Mouse (Mus musculus) heart, embryonic 16.5 days (tissue): ENCODE measurements around the gene Galnt2. TPM values are rescaled to one million over a fixed set of nuclear protein-coding genes. Genes with fewer than 3 reads are reported as not detected.

Experiments
- ATAC-seq: fragments of 200-750 bp; cut with Nextera tagmentation; replicated peaks from 2 replicates; pipeline ENCODE4 v1.8.0; 2017; ENCODE audit warnings: moderate number of reproducible peaks; ENCODE audit not compliant: insufficient read depth, low FRiP score; ENCODE audit errors: extremely low read depth
- H3K27ac ChIP-seq: fragments of 300-500 bp; sonication (generic); 2 replicates; pipeline ENCODE4 v1.5.1; 2014; ENCODE audit warnings: mild to moderate bottlenecking, low read length, control low read depth, moderate library complexity
- H3K27me3 ChIP-seq: fragments of 300-500 bp; sonication (generic); 2 replicates; pipeline ENCODE4 v1.6.1; 2014; ENCODE audit warnings: low read length, mixed read lengths; ENCODE audit not compliant: control insufficient read depth, insufficient read depth
- H3K36me3 ChIP-seq: fragments of 300-500 bp; sonication (generic); 2 replicates; pipeline ENCODE4 v1.6.1; 2014; ENCODE audit not compliant: control insufficient read depth, insufficient read depth
- H3K4me1 ChIP-seq: fragments of 300-500 bp; sonication (generic); 2 replicates; pipeline ENCODE4 v1.6.1; 2014; ENCODE audit warnings: low read length, mixed read lengths; ENCODE audit not compliant: control insufficient read depth, insufficient read depth
- H3K4me2 ChIP-seq: fragments of 300-500 bp; sonication (generic); 2 replicates; pipeline ENCODE4 v1.6.1; 2014; ENCODE audit warnings: low read depth, mild to moderate bottlenecking, control low read depth, low read length
- H3K4me3 ChIP-seq: fragments of 300-500 bp; sonication (generic); 2 replicates; pipeline ENCODE4 v1.5.1; 2014; ENCODE audit warnings: mild to moderate bottlenecking, control low read depth, low read length
- H3K9ac ChIP-seq: fragments of 300-500 bp; sonication (generic); 2 replicates; pipeline ENCODE4 v1.6.1; 2014; ENCODE audit warnings: low read length, control low read depth
- H3K9me3 ChIP-seq: fragments of 300-500 bp; sonication (generic); replicated peaks from 2 replicates; pipeline ENCODE4 v1.6.1; 2016; ENCODE audit warnings: low read length; ENCODE audit not compliant: control insufficient read depth
- WGBS: fragments of 180-500 bp; shearing (Covaris S2); extraction: QIAGEN DNeasy Blood & Tissue Kit; methylation state at CpG from one replicate; pipeline ENCODE4 v1.1.7; 2014; 5-methylcytosine and 5-hydroxymethylcytosine counted together
- polyA plus RNA-seq: library from polyadenylated mRNA; unstranded; fragments of >200 nt; fragmentation: Nextera tagmentation; extraction: Ambion mirVana; gene quantifications from 2 replicates; pipeline ENCODE4 v1.2.1, GENCODE M21; 2015

Gene Galnt2
- polyA plus RNA-seq, 1 experiment from 2014 or later = 35.6 TPM

GRCm38 (mm10) chr8:124216951-124217350 is 14.2 kb upstream of the Galnt2 start:
- ATAC-seq = no peak

GRCm38 (mm10) chr8:124229883-124230282 is 1.3 kb upstream of the Galnt2 start:
- no peak for ATAC-seq
- H3K4me1 ChIP-seq = peaks cover 29% of the 10 kb centered on the region
- no peaks in the 10 kb centered on the region for H3K9me3 ChIP-seq
- no peaks in the 10 kb centered on the region for H3K36me3 ChIP-seq
- H3K4me2 ChIP-seq = peak overlapping the region; percentile 81; the same call in 1 of the 2 replicates
- 51% methylated on average over 2 of the region's 2 CpGs for WGBS
- H3K9ac ChIP-seq = peak overlapping the region; percentile 66; the same call in 1 of the 2 replicates
- no peak overlapping the region for H3K4me3 ChIP-seq
- H3K27me3 ChIP-seq = no peaks in the 10 kb centered on the region
- H3K27ac ChIP-seq = peak overlapping the region; percentile 90

More at GRCm38 (mm10) chr8:124216951-124217350, 14.2 kb upstream of the Galnt2 start:
- Histone ChIP-seq H3K27ac (no peak overlapping the region), H3K27me3 (no peaks in the 10 kb centered on the region), H3K36me3 (no peaks in the 10 kb centered on the region), H3K4me2 (no peak overlapping the region), H3K4me3 (no peak overlapping the region), H3K9ac (no peak overlapping the region), H3K4me1 (peaks cover 12% of the 10 kb centered on the region), H3K9me3 (no peaks in the 10 kb centered on the region)

GRCm38 (mm10) chr8:124230496-124231175 is 555 bp upstream of the Galnt2 start:
- WGBS = 31% methylated on average over 8 of the region's 8 CpGs
- H3K4me1 ChIP-seq = peaks cover 32% of the 10 kb centered on the region
- H3K9me3 ChIP-seq = no peaks in the 10 kb centered on the region
- ATAC-seq = 0 out of 2 replicates have a peak, but pooled peaks have one; percentile 19
- H3K27me3 ChIP-seq = no peaks in the 10 kb centered on the region
- peak overlapping the region; percentile 66 for H3K9ac ChIP-seq
- peak overlapping the region; percentile 81 for H3K4me2 ChIP-seq
- H3K4me3 ChIP-seq = peak overlapping the region; percentile 92
- no peaks in the 10 kb centered on the region for H3K36me3 ChIP-seq
- peak overlapping the region; percentile 90 for H3K27ac ChIP-seq

- under 1% methylated on average over 78 of the region's 83 CpGs for WGBS
- H3K4me1 ChIP-seq = peaks cover 32% of the 10 kb centered on the region
- peak; percentile 72 for ATAC-seq
Observed at GRCm38 (mm10) chr8:124231485-124232279, 491 bp downstream of the Galnt2 start.

GRCm38 (mm10) chr8:124232280-124232600 is 1.0 kb downstream of the Galnt2 start:
- H3K4me1 ChIP-seq = peaks cover 32% of the 10 kb centered on the region
- 5% methylated on average over 18 of the region's 18 CpGs for WGBS

More at GRCm38 (mm10) chr8:124231485-124232279, 491 bp downstream of the Galnt2 start:
- Histone ChIP-seq H3K36me3 (no peaks in the 10 kb centered on the region), H3K27ac (peak overlapping the region; percentile 80), H3K9me3 (no peaks in the 10 kb centered on the region), H3K4me3 (peak overlapping the region; percentile 92), H3K27me3 (no peaks in the 10 kb centered on the region), H3K4me2 (peak overlapping the region; percentile 81), H3K9ac (peak overlapping the region; percentile 93)

GRCm38 (mm10) chr8:124234496-124234895 is 3.3 kb downstream of the Galnt2 start:
- 72% methylated on average over 2 of the region's 2 CpGs for WGBS
- Histone ChIP-seq H3K4me2 (no peak overlapping the region; the same call in 1 of the 2 replicates), H3K4me3 (no peak overlapping the region), H3K9ac (no peak overlapping the region), H3K27me3 (no peaks in the 10 kb centered on the region), H3K4me1 (peaks cover 46% of the 10 kb centered on the region), H3K36me3 (no peaks in the 10 kb centered on the region), H3K9me3 (no peaks in the 10 kb centered on the region), H3K27ac (no peak overlapping the region; the same call in 1 of the 2 replicates)
- ATAC-seq = no peak

More at GRCm38 (mm10) chr8:124232280-124232600, 1.0 kb downstream of the Galnt2 start:
- Histone ChIP-seq H3K9ac (peak overlapping the region; percentile 93), H3K4me2 (peak overlapping the region; percentile 81), H3K27ac (no peak overlapping the region), H3K36me3 (no peaks in the 10 kb centered on the region), H3K4me3 (peak overlapping the region; percentile 92), H3K9me3 (no peaks in the 10 kb centered on the region), H3K27me3 (no peaks in the 10 kb centered on the region)
- no peak for ATAC-seq

GRCm38 (mm10) chr8:124235536-124235935 is 4.3 kb downstream of the Galnt2 start:
- Histone ChIP-seq H3K4me1 (peaks cover 49% of the 10 kb centered on the region), H3K9me3 (no peaks in the 10 kb centered on the region), H3K4me3 (no peak overlapping the region), H3K9ac (no peak overlapping the region), H3K4me2 (no peak overlapping the region), H3K36me3 (no peaks in the 10 kb centered on the region), H3K27ac (no peak overlapping the region), H3K27me3 (no peaks in the 10 kb centered on the region)
- WGBS = 83% methylated on average over 4 of the region's 4 CpGs
- no peak for ATAC-seq

- H3K27ac ChIP-seq = no peak overlapping the region
- WGBS = 72% methylated on average over 6 of the region's 6 CpGs
- peaks cover 8% of the 10 kb centered on the region for H3K9me3 ChIP-seq
- no peak overlapping the region for H3K4me2 ChIP-seq
- no peaks in the 10 kb centered on the region for H3K27me3 ChIP-seq
- no peak for ATAC-seq
- H3K9ac ChIP-seq = no peak overlapping the region
- no peak overlapping the region for H3K4me3 ChIP-seq
- peaks cover 9% of the 10 kb centered on the region for H3K36me3 ChIP-seq
- peaks cover 38% of the 10 kb centered on the region for H3K4me1 ChIP-seq
Observed at GRCm38 (mm10) chr8:124239350-124239749, 8.2 kb downstream of the Galnt2 start.

- no peaks in the 10 kb centered on the region for H3K27me3 ChIP-seq
- no peak overlapping the region for H3K4me2 ChIP-seq
- no peak for ATAC-seq
- peaks cover 9% of the 10 kb centered on the region for H3K36me3 ChIP-seq
- H3K4me3 ChIP-seq = no peak overlapping the region
- H3K4me1 ChIP-seq = peaks cover 34% of the 10 kb centered on the region
- peaks cover 8% of the 10 kb centered on the region for H3K9me3 ChIP-seq
- WGBS = 35% methylated on average over 8 of the region's 8 CpGs
- H3K9ac ChIP-seq = no peak overlapping the region
- no peak overlapping the region for H3K27ac ChIP-seq
Observed at GRCm38 (mm10) chr8:124240932-124241331, 9.7 kb downstream of the Galnt2 start.
